Mouse (Mus musculus): ENCODE data around the gene Atp7b.

GRCm38 (mm10) chr8:22039468-22040152 lies 20.5 kb downstream of the Atp7b start:
- TF ChIP-seq CTCF (IDR thresholded peaks at IDR 0.05) (0 out of 2 replicates have a peak, but pooled peaks have one; percentile 10), EP300 (IDR thresholded peaks at IDR 0.05) (no peak)
